Mouse (Mus musculus) right cerebral cortex, adult 18-20 months (tissue): Measurements from ENCODE around the gene Zfp423.
A peak's percentile ranks its signal among the peaks of the same experiment; 100 is the strongest.

Source experiments
- DNase-seq: peaks from one replicate; pipeline ENCODE4 v3.0.0; 2022; ENCODE audit warnings: mixed read lengths

Gene Zfp423

DNA sequence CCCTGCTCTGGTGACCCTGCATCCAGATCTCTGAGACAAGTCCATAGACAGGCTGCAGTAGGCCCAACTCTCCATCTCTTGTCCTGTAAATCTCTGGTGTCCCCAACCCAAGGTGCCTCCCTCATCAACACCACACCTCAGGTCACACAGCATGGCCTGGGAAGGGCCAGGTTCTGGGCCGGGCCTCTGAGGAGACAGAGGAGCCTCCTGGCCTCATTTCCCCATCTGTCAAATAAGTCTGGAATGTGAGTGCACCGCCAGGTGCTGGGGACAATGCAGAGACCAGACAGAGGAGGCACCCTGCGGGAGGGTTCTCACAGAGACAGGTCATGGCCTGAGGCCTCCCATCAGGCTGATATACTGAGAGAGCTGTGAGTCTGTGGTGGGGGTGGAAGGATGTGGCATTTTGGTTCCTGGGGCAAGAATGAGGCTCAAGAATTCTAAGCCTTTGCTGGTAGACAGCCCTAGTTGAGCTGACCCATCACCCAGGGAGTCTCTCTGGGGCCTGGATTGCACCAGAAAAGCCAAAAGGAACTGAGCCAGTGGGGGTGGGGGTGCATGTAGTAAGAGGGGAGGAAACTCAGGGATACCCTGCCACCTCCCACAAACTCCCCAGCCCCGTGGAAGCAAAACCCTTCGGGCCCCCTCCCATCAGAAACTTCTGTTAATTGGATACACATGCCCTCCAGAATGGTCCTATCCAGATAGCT lies 15.0 kb downstream of the Zfp423 start:
- DNase-seq: no peak

DNA sequence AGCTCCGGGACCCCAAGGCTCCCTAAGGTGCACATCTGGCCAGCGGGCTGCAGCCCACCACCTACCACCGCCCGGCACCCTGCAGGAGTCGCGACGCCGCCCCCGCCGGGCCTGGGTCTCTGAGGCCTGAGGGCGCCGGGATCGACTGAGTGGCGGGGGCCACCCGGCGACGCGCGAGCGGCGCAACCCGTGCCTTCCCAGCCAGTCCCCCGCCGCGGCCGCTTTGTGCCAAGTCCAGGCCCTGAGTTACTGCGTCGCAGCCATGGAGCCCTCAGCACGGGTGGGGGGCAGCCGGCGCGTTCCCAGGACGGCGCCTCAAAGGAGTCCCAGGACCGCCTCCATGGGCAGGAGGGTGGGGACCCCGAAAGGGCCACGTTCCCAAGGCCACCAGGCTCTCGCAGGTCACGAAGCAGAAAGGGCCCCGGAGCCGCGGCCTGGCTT lies 15.7 kb downstream of the Zfp423 start:
- DNase-seq: no peak

GRCm38 (mm10) chr8:87940646-87941045 lies 18.7 kb downstream of the Zfp423 start:
- DNase-seq: no peak

DNA sequence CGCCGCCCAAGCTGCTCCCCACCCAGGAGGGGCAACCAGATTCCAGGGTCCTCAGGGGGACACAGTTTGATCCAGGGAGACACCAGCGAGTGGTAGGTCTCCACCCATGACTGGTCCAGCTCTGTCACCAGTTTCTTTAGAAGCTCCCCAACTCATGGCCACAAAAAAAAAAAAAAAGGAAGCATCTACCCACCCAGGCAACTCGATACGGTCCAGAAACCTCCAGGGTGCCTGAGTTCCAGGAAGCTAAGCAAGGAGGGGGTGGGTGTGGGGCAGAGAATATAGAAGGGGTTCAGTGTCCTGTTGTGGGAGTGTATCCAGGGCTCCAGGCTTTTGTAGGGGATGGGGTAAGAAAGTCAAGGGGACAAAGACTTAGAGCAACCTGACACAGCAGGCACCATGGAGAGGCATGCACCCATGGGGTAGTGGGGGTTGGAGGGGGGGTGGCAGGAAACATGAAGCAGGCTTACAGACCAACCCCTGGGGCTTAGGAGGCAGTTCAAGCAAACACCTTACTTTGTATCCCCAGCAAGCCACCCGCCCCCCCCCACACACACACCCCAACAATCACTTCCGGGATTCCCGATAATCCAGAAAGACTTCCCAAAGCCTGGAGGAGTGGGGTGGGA lies 20.0 kb downstream of the Zfp423 start:
- DNase-seq: no peak

- DNase-seq: peak; percentile 70
Observed at GRCm38 (mm10) chr8:87938351-87939232, 20.8 kb downstream of the Zfp423 start.

- no peak for DNase-seq
Observed at GRCm38 (mm10) chr8:87937211-87937610, 22.2 kb downstream of the Zfp423 start.

- no peak for DNase-seq
Observed at GRCm38 (mm10) chr8:87935088-87935680, 24.2 kb downstream of the Zfp423 start.

GRCm38 (mm10) chr8:87934175-87934574 lies 25.2 kb downstream of the Zfp423 start:
- DNase-seq: no peak

DNA sequence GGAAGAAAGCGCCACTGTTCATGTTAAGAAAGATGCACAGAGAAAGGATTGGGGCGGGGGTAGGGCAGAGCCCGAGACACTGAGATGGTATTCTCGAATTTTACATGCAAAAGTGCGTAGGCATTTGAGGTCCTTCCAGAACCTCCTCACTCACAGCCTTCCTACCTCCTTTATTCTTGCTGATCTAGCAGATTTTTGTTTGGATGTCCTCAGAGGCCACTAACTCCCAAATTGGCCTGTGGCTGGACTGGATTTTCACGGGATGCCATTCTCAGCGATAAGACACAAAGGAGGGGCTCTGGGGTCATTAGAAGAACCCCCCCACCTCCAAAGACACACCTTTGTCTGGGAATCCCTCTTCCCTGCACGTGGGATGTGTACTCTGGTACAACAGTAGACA lies 25.6 kb downstream of the Zfp423 start:
- no peak for DNase-seq

GRCm38 (mm10) chr8:87928857-87929256 lies 30.5 kb downstream of the Zfp423 start:
- no peak for DNase-seq

- no peak for DNase-seq
Observed at GRCm38 (mm10) chr8:87927034-87927830, 32.2 kb downstream of the Zfp423 start.

DNA sequence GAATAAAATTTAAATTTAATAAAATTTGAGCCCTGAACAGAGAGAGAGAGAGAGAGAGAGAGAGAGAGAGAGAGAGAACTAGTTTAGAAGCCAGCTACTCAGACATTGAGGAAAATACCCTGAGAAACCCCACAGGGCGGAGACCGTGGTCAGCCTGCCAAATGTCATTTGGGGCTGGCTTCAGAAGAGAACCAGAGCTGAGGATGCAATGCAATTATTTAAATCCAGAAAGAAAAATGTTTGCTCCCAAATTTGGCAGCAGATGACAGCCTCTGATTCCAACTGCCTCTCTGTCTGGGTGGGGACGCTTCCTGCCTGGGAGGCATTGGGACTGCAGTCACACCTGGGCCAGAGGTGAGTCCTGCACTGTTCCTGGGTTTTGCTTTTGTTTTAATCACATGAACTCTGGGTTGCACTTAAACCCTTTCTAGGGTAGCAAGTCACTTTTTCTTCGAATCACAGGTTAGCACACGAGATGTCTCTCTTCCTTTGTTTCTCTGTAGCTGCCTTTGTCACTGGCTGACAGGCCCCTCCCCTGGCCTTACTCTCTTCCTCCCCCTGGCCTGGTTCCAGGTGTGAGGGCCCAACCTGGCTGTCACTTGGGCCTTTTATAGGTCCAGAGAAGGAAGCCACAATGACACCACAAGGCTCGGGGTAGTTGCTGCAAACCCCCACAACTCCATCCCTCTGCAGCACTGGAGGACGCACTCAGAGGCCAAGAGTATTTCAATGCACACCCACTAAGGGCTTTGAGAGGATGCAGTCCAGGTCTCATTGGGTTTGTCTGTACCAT lies 33.1 kb downstream of the Zfp423 start:
- no peak for DNase-seq

- DNase-seq: no peak
Observed at GRCm38 (mm10) chr8:87922936-87923335, 36.5 kb downstream of the Zfp423 start.

GRCm38 (mm10) chr8:87922446-87922845 lies 36.9 kb downstream of the Zfp423 start:
- no peak for DNase-seq

DNA sequence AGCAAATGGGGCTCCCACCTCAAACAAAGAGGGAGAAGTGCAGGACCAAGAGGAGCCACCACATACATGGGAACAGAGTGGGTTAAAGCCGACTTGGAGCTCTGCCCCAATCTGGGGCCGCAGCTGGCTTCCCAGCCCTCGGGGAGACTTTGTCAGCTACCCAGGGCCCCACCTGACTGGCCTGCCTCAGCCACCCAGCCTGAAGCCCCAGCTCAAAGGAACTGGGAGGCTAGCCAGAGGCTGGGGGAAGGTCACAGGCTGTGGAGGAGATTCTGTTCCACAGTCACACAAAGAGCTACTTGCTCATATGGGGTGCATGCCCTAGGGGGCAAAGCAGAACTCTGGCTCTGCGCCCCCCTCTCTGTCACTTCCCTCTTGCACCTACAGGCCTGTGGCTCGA lies 41.4 kb downstream of the Zfp423 start:
- DNase-seq: peak; percentile 33

GRCm38 (mm10) chr8:87915763-87916162 lies 43.6 kb downstream of the Zfp423 start:
- DNase-seq: no peak

DNA sequence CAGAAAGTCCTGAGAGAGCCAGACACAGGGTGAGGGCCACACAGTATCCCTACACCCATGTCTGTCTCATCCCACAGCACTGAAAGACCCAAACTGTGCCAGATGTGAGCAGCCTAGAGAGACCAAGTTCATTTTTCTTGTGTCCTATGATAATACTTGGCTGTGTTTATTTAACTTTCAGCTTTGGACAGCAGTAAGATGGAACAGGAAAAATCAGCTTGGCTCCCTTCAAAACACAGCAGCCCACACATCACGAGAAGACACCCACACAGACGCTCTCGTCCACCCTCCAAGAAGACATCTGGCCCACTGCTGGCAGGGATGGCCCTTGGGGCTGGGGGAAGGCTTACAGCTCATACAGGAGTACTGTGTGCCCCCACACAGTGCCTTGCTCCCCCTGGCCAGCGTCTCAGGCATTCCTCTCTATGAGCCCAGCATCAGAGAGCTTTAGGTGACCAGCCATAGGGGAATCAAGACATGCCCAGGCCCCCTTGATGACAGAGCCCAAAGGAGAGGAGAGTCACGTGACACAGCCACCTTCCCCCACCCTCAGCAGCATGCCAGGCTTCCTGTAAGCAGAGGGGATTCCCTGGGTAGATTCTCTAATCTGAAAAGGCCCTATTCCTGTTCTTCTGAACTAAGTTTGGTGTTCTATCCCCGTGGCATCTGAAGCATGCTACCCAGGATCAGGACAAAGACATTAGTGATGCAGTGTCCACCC lies 45.0 kb downstream of the Zfp423 start:
- no peak for DNase-seq

GRCm38 (mm10) chr8:87908940-87909339 lies 50.5 kb downstream of the Zfp423 start:
- peak; percentile 20 for DNase-seq

- no peak for DNase-seq
Observed at GRCm38 (mm10) chr8:87905404-87905803, 54.0 kb downstream of the Zfp423 start.

DNA sequence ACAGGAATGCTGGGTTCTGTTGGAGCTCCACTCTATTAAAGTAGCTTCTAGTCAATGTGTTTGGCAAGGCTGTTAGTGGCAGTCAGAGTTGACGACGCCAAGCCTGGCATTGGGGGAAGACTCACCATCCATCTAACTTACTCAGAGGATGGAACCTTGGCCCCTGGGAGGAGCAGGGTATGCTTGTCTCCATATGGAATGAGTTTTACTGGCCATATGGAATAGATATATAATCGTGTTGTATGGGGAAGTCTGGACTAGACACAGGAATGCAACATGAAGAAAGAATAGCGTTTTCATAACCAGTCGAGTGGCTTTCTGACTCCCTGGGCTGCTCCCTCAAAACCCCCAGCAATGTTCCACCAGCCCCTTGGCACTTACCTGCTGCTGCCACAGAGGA lies 55.3 kb downstream of the Zfp423 start:
- DNase-seq: no peak
